Mouse (Mus musculus): Measurements from ENCODE around the gene Pir. TPM values are rescaled to one million over a fixed set of nuclear protein-coding genes. Genes with fewer than 3 reads are reported as not detected.

Gene Pir
- 4.6 and 5.7 TPM in 2 replicates for polyA plus RNA-seq (2015; fragmentation: Nextera tagmentation; extraction: Ambion mirVana)

GRCm38 (mm10) chrX:164269285-164269761, at the start of gene Pir:
Gene Pir, plus strand, starts transcription at chrX:164269371.
- Histone ChIP-seq H3K4me3 (ENCODE audit: low read length) (peak within 1 kb of the TSS; percentile 40), H3K9me3 (ENCODE audit: control insufficient read depth, low read length) (no peaks in the 10 kb centered on the region), H3K27ac (ENCODE audit: low read depth, low read length) (no peak within 1 kb of the TSS), H3K4me1 (ENCODE audit: control insufficient read depth, insufficient read depth, low read depth, low read length) (no peaks in the 10 kb centered on the region), H3K4me2 (ENCODE audit: low read length) (peak within 1 kb of the TSS; percentile 58), H3K27me3 (replicated peaks; ENCODE audit: control insufficient read depth, insufficient read depth, low read length) (peaks cover 3% of the 10 kb centered on the region; the same call in 1 of the 2 replicates), H3K36me3 (ENCODE audit: control insufficient read depth, insufficient read depth, low read length) (no peaks in the 10 kb centered on the region), H3K9ac (ENCODE audit: low read depth, low read length) (peak within 1 kb of the TSS; percentile 30)
- WGBS, result 19% methylated on average over 13 of the region's 20 CpGs
- peak; percentile 89 for ATAC-seq

DNA sequence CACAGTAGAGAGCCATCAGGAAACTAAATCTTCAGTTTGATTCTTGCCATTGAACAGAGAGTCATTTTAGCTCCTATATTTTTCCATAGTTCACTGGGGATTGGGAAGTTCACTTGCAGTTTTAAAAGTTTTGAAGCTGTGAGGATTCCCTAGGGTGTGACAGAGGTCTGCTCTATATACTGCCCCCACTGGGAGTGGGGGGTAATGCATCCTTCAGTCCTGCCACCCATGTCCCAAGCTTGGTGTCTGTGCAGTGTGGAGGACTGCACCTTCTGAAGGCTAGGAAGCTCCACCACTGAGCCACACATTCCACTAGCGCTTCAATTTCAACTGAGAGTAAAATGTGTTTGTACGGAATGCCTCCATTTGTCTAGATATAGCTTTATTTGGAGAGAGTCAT, 47.2 kb upstream of the Pir start:
- no peaks in the 10 kb centered on the region for H3K9me3 ChIP-seq (ENCODE audit: control insufficient read depth, low read length)
- no peak overlapping the region for H3K9ac ChIP-seq (ENCODE audit: low read depth, low read length)
- H3K4me1 ChIP-seq (ENCODE audit: control insufficient read depth, insufficient read depth, low read depth, low read length), result no peaks in the 10 kb centered on the region
- no peak for ATAC-seq
- H3K4me3 ChIP-seq (ENCODE audit: low read length), result no peak overlapping the region
- WGBS, result 81% methylated on average over 2 of the region's 2 CpGs
- no peak overlapping the region for H3K27ac ChIP-seq (ENCODE audit: low read depth, low read length)
- H3K36me3 ChIP-seq (ENCODE audit: control insufficient read depth, insufficient read depth, low read length), result no peaks in the 10 kb centered on the region
- no peaks in the 10 kb centered on the region for H3K27me3 ChIP-seq (replicated peaks; ENCODE audit: control insufficient read depth, insufficient read depth, low read length)
- H3K4me2 ChIP-seq (ENCODE audit: low read length), result no peak overlapping the region

DNA sequence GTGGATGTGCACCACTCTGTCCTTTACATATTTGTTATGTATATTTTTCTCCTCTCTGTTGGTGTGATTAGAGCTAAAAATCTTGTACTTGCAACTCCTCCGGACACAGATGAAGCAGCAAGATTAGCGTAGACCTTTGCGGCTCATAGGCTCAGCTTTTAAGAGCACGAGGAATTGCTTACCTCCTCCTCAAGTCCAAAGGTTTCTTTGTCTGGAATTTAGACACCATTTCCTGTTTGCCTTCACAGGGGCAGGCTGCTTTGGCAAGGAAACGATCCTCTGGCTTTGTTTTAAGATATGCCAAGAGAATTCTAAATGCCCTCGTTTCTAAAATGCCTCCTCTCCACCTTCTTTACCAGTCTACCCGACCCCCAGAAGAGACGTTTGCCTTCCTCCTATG, 35.8 kb upstream of the Pir start:
- H3K4me2 ChIP-seq (ENCODE audit: low read length), result no peak overlapping the region
- no peak overlapping the region for H3K4me3 ChIP-seq (ENCODE audit: low read length)
- no peaks in the 10 kb centered on the region for H3K4me1 ChIP-seq (ENCODE audit: control insufficient read depth, insufficient read depth, low read depth, low read length)
- WGBS, result 66% methylated on average over 8 of the region's 8 CpGs
- no peaks in the 10 kb centered on the region for H3K9me3 ChIP-seq (ENCODE audit: control insufficient read depth, low read length)
- no peaks in the 10 kb centered on the region for H3K36me3 ChIP-seq (ENCODE audit: control insufficient read depth, insufficient read depth, low read length)
- H3K9ac ChIP-seq (ENCODE audit: low read depth, low read length), result no peak overlapping the region
- H3K27ac ChIP-seq (ENCODE audit: low read depth, low read length), result no peak overlapping the region
- ATAC-seq, result no peak
- H3K27me3 ChIP-seq (replicated peaks; ENCODE audit: control insufficient read depth, insufficient read depth, low read length), result no peaks in the 10 kb centered on the region

- H3K4me3 ChIP-seq (ENCODE audit: low read length), result no peak overlapping the region
- no peak overlapping the region for H3K27ac ChIP-seq (ENCODE audit: low read depth, low read length)
- H3K4me2 ChIP-seq (ENCODE audit: low read length), result peak overlapping the region; percentile 37
- 27% methylated on average over 5 of the region's 5 CpGs for whole genome bisulfite sequencing
- H3K9me3 ChIP-seq (ENCODE audit: control insufficient read depth, low read length), result no peaks in the 10 kb centered on the region
- H3K27me3 ChIP-seq (replicated peaks; ENCODE audit: control insufficient read depth, insufficient read depth, low read length), result no peaks in the 10 kb centered on the region; the same call in 1 of the 2 replicates
- H3K4me1 ChIP-seq (ENCODE audit: control insufficient read depth, insufficient read depth, low read depth, low read length), result no peaks in the 10 kb centered on the region
- H3K36me3 ChIP-seq (ENCODE audit: control insufficient read depth, insufficient read depth, low read length), result no peaks in the 10 kb centered on the region
- ATAC-seq, result no peak
- no peak overlapping the region for H3K9ac ChIP-seq (ENCODE audit: low read depth, low read length)
Measured at GRCm38 (mm10) chrX:164245714-164246113, 23.5 kb upstream of the Pir start.

DNA sequence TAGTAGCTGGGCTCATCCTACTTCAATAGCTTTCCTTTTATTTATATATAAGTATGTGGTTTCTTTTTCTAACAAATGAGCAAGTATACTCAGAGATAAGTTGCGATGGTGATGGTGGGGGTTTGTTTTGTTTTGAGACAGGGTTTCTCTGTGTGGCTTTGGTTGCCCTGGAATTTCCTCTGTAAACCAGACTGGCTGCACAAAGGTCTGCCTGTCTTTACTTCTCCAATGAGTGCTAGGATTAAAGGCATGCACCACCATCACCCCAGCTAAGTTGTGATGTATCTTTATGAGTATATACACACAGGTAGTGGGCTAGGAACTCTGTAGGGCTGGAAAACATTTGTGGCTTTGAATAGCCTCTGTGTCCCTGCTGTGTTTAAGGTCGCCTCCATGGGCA, 22.4 kb upstream of the Pir start:
- H3K9ac ChIP-seq (ENCODE audit: low read depth, low read length), result no peak overlapping the region
- H3K36me3 ChIP-seq (ENCODE audit: control insufficient read depth, insufficient read depth, low read length), result no peaks in the 10 kb centered on the region
- no peak for ATAC-seq
- no peak overlapping the region for H3K27ac ChIP-seq (ENCODE audit: low read depth, low read length)
- H3K4me3 ChIP-seq (ENCODE audit: low read length), result no peak overlapping the region
- H3K4me1 ChIP-seq (ENCODE audit: control insufficient read depth, insufficient read depth, low read depth, low read length), result no peaks in the 10 kb centered on the region
- WGBS, result 67% methylated on average over 2 of the region's 2 CpGs
- no peaks in the 10 kb centered on the region for H3K9me3 ChIP-seq (ENCODE audit: control insufficient read depth, low read length)
- H3K27me3 ChIP-seq (replicated peaks; ENCODE audit: control insufficient read depth, insufficient read depth, low read length), result no peaks in the 10 kb centered on the region; the same call in 1 of the 2 replicates
- no peak overlapping the region for H3K4me2 ChIP-seq (ENCODE audit: low read length)

GRCm38 (mm10) chrX:164256527-164256926, 12.6 kb upstream of the Pir start:
- Histone ChIP-seq H3K27me3 (replicated peaks; ENCODE audit: control insufficient read depth, insufficient read depth, low read length) (no peaks in the 10 kb centered on the region; the same call in 1 of the 2 replicates), H3K27ac (ENCODE audit: low read depth, low read length) (no peak overlapping the region), H3K4me2 (ENCODE audit: low read length) (no peak overlapping the region), H3K4me1 (ENCODE audit: control insufficient read depth, insufficient read depth, low read depth, low read length) (no peaks in the 10 kb centered on the region), H3K4me3 (ENCODE audit: low read length) (no peak overlapping the region), H3K9me3 (ENCODE audit: control insufficient read depth, low read length) (no peaks in the 10 kb centered on the region), H3K9ac (ENCODE audit: low read depth, low read length) (no peak overlapping the region), H3K36me3 (ENCODE audit: control insufficient read depth, insufficient read depth, low read length) (no peaks in the 10 kb centered on the region)
- ATAC-seq, result no peak
- 79% methylated on average over 3 of the region's 3 CpGs for WGBS

- Histone ChIP-seq H3K27ac (ENCODE audit: low read depth, low read length) (no peak within 1 kb of the TSS), H3K36me3 (ENCODE audit: control insufficient read depth, insufficient read depth, low read length) (no peaks in the 10 kb centered on the region), H3K4me1 (ENCODE audit: control insufficient read depth, insufficient read depth, low read depth, low read length) (no peaks in the 10 kb centered on the region), H3K4me2 (ENCODE audit: low read length) (no peak within 1 kb of the TSS), H3K4me3 (ENCODE audit: low read length) (no peak within 1 kb of the TSS), H3K9ac (ENCODE audit: low read depth, low read length) (no peak within 1 kb of the TSS), H3K27me3 (replicated peaks; ENCODE audit: control insufficient read depth, insufficient read depth, low read length) (no peaks in the 10 kb centered on the region; the same call in 1 of the 2 replicates), H3K9me3 (ENCODE audit: control insufficient read depth, low read length) (no peaks in the 10 kb centered on the region)
- no peak for ATAC-seq
- 73% methylated on average over 8 of the region's 8 CpGs for WGBS
Measured at GRCm38 (mm10) chrX:164258057-164258456, 11.1 kb upstream of the Pir start, which contains the start of gene Bmx. Gene Bmx, minus strand, starts transcription at chrX:164258193.

GRCm38 (mm10) chrX:164258662-164259061, 10.5 kb upstream of the Pir start:
- H3K4me1 ChIP-seq (ENCODE audit: control insufficient read depth, insufficient read depth, low read depth, low read length), result no peaks in the 10 kb centered on the region
- H3K36me3 ChIP-seq (ENCODE audit: control insufficient read depth, insufficient read depth, low read length), result no peaks in the 10 kb centered on the region
- H3K27ac ChIP-seq (ENCODE audit: low read depth, low read length), result no peak overlapping the region
- ATAC-seq, result no peak
- H3K27me3 ChIP-seq (replicated peaks; ENCODE audit: control insufficient read depth, insufficient read depth, low read length), result no peaks in the 10 kb centered on the region; the same call in 1 of the 2 replicates
- no peaks in the 10 kb centered on the region for H3K9me3 ChIP-seq (ENCODE audit: control insufficient read depth, low read length)
- no peak overlapping the region for H3K9ac ChIP-seq (ENCODE audit: low read depth, low read length)
- WGBS, result 92% methylated on average over 5 of the region's 5 CpGs
- no peak overlapping the region for H3K4me2 ChIP-seq (ENCODE audit: low read length)
- no peak overlapping the region for H3K4me3 ChIP-seq (ENCODE audit: low read length)

GRCm38 (mm10) chrX:164262286-164262685, 6.9 kb upstream of the Pir start:
- Histone ChIP-seq H3K27me3 (replicated peaks; ENCODE audit: control insufficient read depth, insufficient read depth, low read length) (no peaks in the 10 kb centered on the region), H3K36me3 (ENCODE audit: control insufficient read depth, insufficient read depth, low read length) (no peaks in the 10 kb centered on the region), H3K9me3 (ENCODE audit: control insufficient read depth, low read length) (no peaks in the 10 kb centered on the region), H3K27ac (ENCODE audit: low read depth, low read length) (no peak overlapping the region), H3K4me3 (ENCODE audit: low read length) (no peak overlapping the region), H3K9ac (ENCODE audit: low read depth, low read length) (no peak overlapping the region), H3K4me2 (ENCODE audit: low read length) (no peak overlapping the region), H3K4me1 (ENCODE audit: control insufficient read depth, insufficient read depth, low read depth, low read length) (no peaks in the 10 kb centered on the region)
- no peak for ATAC-seq
- WGBS, result 43% methylated on average over 2 of the region's 2 CpGs

DNA sequence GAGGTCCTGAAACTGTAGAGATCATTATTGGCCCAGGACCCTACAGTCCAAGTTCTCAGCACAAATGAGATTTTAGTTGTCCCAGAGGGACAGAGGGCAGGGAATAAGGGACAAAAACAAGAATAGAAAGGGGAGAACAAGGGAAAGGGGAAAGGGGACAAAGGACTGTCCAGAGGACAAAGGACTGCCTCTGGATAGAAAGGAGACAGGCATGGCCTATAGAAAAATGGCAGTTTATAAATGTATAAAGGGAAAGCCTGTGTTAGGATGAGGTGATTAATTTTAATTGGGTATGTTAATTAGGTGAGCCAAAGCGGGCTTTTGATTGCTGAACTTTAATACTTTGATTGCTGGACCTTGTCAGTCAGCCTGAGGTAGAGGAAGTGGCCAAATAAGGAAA, 4.3 kb upstream of the Pir start:
- Histone ChIP-seq H3K9ac (ENCODE audit: low read depth, low read length) (no peak overlapping the region), H3K27ac (ENCODE audit: low read depth, low read length) (no peak overlapping the region), H3K27me3 (replicated peaks; ENCODE audit: control insufficient read depth, insufficient read depth, low read length) (no peaks in the 10 kb centered on the region), H3K4me1 (ENCODE audit: control insufficient read depth, insufficient read depth, low read depth, low read length) (no peaks in the 10 kb centered on the region), H3K4me3 (ENCODE audit: low read length) (no peak overlapping the region), H3K4me2 (ENCODE audit: low read length) (no peak overlapping the region), H3K36me3 (ENCODE audit: control insufficient read depth, insufficient read depth, low read length) (no peaks in the 10 kb centered on the region), H3K9me3 (ENCODE audit: control insufficient read depth, low read length) (no peaks in the 10 kb centered on the region)
- WGBS, result 26% methylated on average over 1 of the region's 1 CpGs
- ATAC-seq, result no peak
